Mouse (Mus musculus): ENCODE data around the gene Usp17ld.
"Not testable (repeated sequence)": the region's sequence is repeated elsewhere in the genome, so short reads cannot be mapped to it uniquely, and the experiment has no call there.

The Usp17ld gene

GRCm38 (mm10) chr7:103252405-103252804, at the start of gene Usp17ld:
Gene Usp17ld, minus strand, starts transcription at chr7:103252505.
- DNase-seq = not testable (repeated sequence)

- DNase-seq = no peak
Measured at GRCm38 (mm10) chr7:103216696-103217095, 35.6 kb downstream of the Usp17ld start, which contains the start of gene Olfr594. Gene Olfr594, plus strand, starts transcription at chr7:103216996.

DNA sequence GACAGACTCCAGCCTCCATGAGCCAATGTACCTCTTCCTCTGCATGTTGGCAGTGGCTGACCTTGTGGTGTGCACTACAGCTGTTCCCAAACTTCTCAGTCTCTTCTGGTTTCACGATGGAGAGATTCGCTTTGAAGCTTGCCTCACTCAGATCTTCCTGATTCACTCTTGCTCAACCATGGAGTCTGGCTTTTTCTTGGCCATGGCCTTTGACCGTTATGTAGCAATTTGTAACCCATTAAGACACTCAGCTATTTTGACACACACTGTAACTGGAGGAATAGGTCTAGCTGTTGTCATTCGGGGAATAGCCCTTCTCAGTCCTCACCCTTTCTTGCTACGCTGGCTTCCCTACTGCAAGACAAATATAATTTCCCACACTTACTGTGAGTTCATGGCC, 40.3 kb downstream of the Usp17ld start:
- not testable (repeated sequence) for DNase-seq

GRCm38 (mm10) chr7:103211562-103211961, 40.7 kb downstream of the Usp17ld start, which contains the start of gene Olfr593:
Gene Olfr593, plus strand, starts transcription at chr7:103211862.
- no peak for DNase-seq
